Mouse (Mus musculus): ENCODE results near the gene Cryzl2.

GRCm38 (mm10) chr1:157481666-157482065, 23.3 kb downstream of the Cryzl2 start:
- TF ChIP-seq SIN3A (IDR thresholded peaks at IDR 0.05; ENCODE audit: low read length), result no peak
- TF ChIP-seq NRF1 (IDR thresholded peaks at IDR 0.05; ENCODE audit: insufficient read depth, low read depth, low read length, poor library complexity, severe bottlenecking), result no peak
- no peak for TF ChIP-seq POLR2AphosphoS2 (IDR thresholded peaks at IDR 0.05; ENCODE audit: low read length)
- no peak for TF ChIP-seq CTCF (IDR thresholded peaks at IDR 0.05 in 2 of 3, conservative IDR thresholded peaks at IDR 0.05 in 1 of 3; ENCODE audit: control insufficient read depth in 1 of 3, insufficient read depth in 1 of 3, low read depth in 2 of 3, low read length in 3 of 3, poor library complexity in 1 of 3, severe bottlenecking in 1 of 3)
- no peak for TF ChIP-seq GABPA (IDR thresholded peaks at IDR 0.05; ENCODE audit: low read depth, low read length)
- no peak for TF ChIP-seq GATA1 (IDR thresholded peaks at IDR 0.05; ENCODE audit: low read depth, low read length)
- no peak for TF ChIP-seq MAX (IDR thresholded peaks at IDR 0.05; ENCODE audit: low read length)
- no peak for TF ChIP-seq POLR2A (IDR thresholded peaks at IDR 0.05; ENCODE audit: control insufficient read depth in 1 of 2, insufficient read depth in 1 of 2, low read depth in 1 of 2, low read length in 2 of 2, poor library complexity in 1 of 2)
- no peak for TF ChIP-seq KAT2A (conservative IDR thresholded peaks at IDR 0.05; ENCODE audit: low read depth, low read length)
- TF ChIP-seq HCFC1 (IDR thresholded peaks at IDR 0.05; ENCODE audit: low read depth, low read length), result no peak
- no peak for TF ChIP-seq ZC3H11A (IDR thresholded peaks at IDR 0.05; ENCODE audit: low read depth, low read length)
- TF ChIP-seq ZKSCAN1 (IDR thresholded peaks at IDR 0.05; ENCODE audit: low read depth, low read length), result no peak
- no peak for TF ChIP-seq ZMIZ1 (IDR thresholded peaks at IDR 0.05; ENCODE audit: low read depth, low read length)

Measured in MEL (cell line).